Mouse (Mus musculus): ENCODE measurements at regions not wholly inside any gene's neighbourhood (a gene's known extent, or its start where the extent isn't known, plus 50 kb on each side); places are given as distances from the start of the nearest gene placed in this dataset.

- DNase-seq (ENCODE audit: low spot score in 2 of 2) = no peak
Observed at GRCm38 (mm10) chr16:45033268-45033667, 59.9 kb upstream of the Ccdc80 start.

DNA sequence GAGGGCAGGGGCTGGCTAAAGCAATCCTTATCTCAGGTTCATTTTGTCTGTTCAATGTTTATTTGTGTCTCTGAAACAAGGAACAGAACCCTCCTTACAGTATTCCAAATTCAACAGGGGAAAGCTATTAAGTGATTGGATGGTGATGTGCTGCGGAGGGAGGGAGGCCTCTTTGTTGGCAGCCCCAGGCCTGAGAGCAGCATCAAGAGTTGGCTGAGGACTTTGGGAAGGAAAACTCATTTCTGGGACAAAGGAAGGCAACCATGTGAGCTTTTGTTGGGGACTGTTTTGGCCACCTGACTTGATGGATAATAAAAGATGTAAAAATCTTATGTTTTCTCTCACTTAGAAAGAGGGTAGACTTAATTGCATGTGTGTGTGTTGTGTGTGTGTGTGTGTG, 58.8 kb upstream of the Ccdc80 start:
- DNase-seq (ENCODE audit: low spot score in 2 of 2) = peak in 1 of 2 experiments; percentile 41

DNA sequence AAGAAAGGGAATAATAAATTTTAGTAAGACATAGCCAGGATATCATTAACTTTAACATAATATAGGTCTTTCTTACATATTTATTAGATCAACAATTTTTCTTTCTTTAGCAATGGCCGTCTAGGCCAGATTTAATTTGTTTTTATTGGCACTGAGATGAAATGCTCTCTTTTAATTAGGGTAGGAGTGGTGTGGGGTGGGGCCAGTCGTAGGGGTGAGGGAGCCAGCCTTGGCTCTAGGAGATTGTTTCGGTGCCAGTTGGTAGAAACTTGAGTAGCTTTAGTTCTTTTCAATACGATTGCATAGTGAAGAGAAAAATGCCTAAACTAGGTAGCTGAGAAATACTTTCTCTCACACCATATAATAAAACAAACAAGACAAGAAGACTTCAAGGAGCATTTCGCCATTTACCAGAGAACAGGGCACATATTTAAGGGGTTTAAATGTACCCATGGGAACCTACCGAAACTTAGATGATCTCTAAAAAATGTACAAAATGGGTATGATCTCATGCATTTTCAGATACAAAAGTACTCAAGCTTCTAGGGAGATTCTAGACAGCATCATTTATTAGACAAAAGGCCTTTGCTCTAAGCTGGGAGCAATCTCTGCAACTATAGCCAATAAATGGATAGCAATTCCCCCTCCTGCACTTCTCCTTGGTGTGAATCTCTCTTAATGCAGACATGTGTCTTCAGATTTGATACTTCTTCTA, 56.2 kb upstream of the Ccdc80 start:
- peak in 1 of 2 experiments; percentile 20 for DNase-seq (ENCODE audit: low spot score in 2 of 2)

- no peak for DNase-seq (ENCODE audit: low spot score in 2 of 2)
Observed at GRCm38 (mm10) chr16:45037521-45037888, 55.7 kb upstream of the Ccdc80 start.

GRCm38 (mm10) chr16:45038261-45039036, 54.8 kb upstream of the Ccdc80 start:
- DNase-seq (ENCODE audit: low spot score in 2 of 2) = no peak
